Mouse (Mus musculus): ENCODE data around the gene Ulk4.
"Not testable (repeated sequence)": the region's sequence is repeated elsewhere in the genome, so short reads cannot be mapped to it uniquely, and the experiment has no call there.

Gene Ulk4

DNA sequence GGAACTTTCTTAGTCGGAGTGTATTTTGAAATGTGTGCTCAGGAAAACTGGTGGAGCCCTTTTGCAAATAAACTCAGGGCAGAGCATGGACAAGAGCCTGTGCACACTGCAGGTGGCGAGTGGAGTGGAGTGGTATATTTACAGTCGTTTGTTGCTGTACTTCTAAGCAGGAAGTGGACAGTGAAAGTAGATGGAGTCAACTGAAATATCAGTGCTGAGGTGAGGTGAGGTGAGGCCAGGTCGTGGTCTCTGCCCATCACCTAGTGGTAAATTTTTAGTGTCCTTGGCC, 341.4 kb downstream of the Ulk4 start:
- no peak for DNase-seq (ENCODE audit: low read depth, low spot score)

DNA sequence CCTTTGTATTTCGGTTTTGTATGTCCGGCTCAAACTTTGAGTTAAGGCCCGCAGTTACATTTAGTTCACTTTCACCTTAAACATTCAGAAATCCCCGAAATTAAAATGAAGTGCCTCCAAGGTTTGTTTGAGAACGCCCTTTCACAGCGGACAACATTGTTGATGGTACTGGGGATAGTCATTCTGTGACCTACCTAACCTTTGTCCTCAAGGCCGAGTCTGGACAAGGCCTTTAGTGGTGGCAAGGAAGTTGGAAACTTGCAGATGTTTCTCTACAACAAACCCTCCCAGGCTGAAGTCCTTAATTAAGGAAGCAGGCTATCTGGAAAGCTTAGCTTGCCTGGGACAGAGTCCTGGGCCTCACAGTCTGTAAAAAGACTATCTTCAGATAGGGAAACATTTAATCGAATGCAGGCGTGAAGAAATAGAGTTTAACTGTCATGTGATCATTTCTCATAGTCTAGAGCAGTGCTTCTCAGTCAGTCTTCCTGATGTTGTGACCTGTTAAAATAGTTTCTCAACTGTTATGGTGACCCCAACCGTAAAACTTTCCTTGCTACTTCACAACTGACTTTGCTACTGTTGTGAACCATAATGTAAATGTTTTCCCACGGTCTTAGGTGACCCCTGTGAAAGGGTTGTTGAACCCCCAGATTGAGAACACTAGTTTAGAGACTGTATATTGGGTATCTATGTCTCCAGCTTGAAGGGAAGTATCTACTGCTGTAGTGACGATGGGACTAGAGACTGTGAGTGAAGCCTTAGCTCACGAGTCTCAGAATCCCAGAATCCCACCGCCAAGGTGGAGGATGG, 342.0 kb downstream of the Ulk4 start:
- no peak for DNase-seq (ENCODE audit: low read depth, low spot score)

DNA sequence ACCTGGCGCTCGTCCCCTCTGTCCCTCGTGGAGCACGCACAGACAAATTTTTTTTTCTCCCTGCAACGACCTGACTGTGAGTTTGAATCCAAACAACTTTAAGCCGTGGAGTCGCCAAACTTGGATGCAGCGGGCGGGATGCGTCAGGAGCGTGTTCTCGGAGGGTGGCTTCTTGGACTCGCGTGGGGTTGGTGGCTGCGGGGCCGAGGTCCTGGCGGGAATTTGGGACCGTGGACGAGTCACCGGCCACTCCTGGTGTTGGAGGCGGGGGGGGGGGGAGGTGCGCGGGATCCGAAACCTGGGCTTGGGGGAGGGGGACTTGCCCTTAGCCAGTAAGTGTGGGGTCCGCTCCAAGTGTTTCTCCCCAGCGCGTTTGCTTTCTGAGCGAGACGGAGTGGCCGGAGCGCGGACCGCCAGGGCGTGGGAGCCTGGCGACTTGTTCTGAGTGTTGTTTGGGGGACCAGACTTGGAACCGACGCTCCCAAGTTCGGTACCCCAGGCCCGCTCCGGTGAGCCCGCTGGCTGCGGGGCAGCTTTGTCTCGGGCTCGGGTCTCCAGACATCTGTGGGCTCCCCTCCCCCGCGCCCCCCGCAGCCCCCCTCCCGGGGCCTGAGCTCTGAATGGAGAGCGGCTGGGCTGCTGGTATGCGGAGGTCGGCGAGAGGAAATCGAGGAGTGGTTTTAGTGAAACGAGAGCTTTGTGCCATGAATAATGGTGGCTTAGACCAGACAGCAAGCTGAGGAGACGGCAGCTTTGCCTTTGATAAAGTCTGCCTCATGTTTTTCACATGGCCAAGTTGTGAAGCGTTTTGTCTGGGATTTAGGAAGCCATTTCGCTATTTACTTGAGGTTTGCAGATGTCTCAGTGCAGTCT, 342.9 kb downstream of the Ulk4 start:
- DNase-seq (ENCODE audit: low read depth, low spot score) = no peak

- DNase-seq (ENCODE audit: low read depth, low spot score) = no peak
Observed at GRCm38 (mm10) chr9:120933587-120933885, 343.5 kb downstream of the Ulk4 start.

- peak; percentile 79 for DNase-seq (ENCODE audit: low read depth, low spot score)
Observed at GRCm38 (mm10) chr9:120932797-120933586, 344.0 kb downstream of the Ulk4 start.

GRCm38 (mm10) chr9:120932371-120932770, 344.6 kb downstream of the Ulk4 start:
- no peak for DNase-seq (ENCODE audit: low read depth, low spot score)

DNA sequence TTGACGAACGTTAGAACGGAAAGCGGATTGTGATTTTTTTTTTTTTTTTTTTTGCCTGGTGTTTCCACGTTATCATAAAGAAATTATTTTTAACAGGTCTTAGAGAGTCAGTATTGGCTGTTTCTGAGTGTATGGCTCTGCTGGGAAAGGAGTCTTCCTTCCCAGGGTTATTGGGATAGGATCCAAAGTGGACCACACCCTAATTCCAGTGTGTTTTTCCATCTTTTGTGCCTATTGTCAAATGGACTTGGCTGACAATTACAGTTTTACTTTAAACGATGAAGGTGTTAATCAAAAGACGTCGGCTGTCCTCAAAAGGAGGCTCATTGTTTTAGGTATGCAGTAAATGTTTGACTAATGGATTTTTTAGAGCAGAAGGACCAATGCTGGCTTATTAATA, 346.2 kb downstream of the Ulk4 start:
- no peak for DNase-seq (ENCODE audit: low read depth, low spot score)

GRCm38 (mm10) chr9:120930021-120930420, 347.0 kb downstream of the Ulk4 start:
- no peak for DNase-seq (ENCODE audit: low read depth, low spot score)

DNA sequence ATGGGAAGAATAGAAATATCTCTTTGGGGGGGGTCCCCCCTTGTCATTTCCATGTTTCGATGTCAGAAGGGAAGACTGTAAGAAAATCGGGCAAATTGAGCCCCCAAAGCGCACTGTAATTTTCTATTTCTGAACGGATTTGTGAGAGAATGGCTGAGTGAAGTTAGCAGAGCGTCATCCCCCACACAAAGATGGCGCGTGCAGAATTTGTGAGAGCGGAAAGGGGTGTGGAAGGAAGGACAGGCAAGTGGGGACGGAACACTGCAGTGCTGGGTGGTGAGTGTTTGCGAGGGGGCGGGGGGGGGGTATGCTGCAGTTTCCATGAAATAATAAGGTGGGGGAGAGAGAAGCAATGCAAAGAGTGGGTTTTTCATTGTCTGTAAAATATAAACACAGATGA, 347.9 kb downstream of the Ulk4 start, which contains the start of gene Ctnnb1:
TSS of gene Ctnnb1 (plus strand) at position 136 of the 400 bp plus-strand sequence.
- no peak for DNase-seq (ENCODE audit: low read depth, low spot score)

DNA sequence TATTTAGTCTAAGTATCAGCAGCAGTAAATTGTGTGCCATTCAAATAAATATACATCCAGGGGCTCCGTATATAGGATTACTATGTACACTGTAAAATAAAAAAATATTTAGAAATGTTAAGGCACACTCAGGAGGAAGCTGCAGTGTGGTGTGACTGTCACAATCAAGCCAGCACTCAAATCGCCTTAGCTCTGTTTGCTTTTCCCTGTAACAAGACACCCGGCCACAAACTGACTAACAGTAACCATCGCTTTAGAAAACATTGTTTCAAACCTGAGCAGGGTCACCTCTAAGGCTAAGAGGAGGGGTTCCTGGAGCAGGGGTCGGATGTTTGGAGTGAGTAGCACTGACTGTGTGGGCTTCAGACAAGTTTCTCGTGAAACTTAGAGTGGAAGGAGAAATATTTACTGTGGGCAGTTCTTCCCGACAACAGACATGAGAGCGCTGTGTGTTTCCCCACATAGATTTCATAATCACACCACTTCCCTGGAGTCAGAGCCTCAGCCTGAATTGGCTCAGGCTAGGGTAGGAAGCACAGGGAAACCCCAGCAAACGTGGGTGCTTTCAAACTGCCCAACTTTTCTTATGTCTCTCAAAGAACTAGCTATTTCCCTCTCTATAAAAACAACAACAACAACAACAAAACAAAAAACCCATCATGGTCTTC, 349.9 kb downstream of the Ulk4 start:
- no peak for DNase-seq (ENCODE audit: low read depth, low spot score)

DNA sequence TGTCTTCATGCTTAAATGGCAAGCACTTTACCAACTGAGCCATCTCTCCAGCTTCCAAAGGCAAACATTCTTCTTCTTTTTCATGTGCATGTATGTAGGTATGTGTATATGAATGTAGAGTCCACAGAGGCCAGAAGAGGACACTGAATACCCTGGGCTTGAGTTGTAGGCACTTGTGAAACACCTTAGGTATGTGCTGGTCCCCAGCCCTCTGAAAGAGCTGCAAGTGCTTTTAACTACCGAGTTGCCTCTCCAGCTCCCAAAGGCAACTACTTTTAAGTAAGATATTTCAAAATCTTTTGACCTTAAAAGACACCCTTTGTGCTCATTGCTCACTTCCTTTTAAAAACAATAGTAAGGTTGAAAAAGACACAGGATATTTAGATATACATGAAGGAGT, 350.9 kb downstream of the Ulk4 start:
- no peak for DNase-seq (ENCODE audit: low read depth, low spot score)

DNA sequence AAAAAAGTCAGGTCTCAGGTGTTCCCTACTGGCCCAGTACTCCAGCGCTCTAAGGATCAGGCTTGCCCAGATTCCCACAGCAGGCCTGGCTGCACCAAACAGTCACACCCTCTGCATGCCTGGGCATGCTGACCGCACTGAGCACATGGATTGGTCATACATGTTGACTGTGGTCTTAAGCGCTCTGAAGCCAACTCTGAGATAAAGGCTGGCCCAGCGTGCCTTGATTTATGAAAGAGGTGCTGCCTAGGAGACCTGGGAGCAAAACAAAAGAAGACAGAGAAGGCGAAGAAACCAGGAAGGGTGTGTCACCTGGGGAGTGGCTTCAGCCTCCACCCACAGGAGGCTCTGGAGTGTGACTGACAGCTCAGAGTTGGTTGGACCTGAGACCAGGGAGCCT, 357.9 kb downstream of the Ulk4 start:
- peak; percentile 55 for DNase-seq (ENCODE audit: low read depth, low spot score)

DNA sequence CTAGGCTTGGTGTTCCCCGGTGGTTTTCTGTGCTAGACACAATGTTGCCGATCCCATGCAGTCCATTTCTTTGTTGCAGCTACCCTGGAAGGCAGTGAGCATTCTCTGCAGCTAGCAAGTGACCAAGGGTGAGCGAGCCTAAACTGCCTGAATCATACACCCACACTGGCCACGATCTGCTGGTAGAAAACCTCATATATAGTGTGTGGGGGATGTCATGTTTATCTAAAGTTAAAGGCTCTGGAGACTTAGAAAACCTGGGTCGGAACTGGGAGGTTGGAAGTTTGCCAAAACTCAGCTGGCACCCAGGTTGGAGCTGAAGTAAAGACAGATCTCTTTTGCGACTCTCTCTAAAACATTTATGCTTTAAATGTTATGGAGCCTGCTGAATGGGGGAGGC, 358.4 kb downstream of the Ulk4 start:
- no peak for DNase-seq (ENCODE audit: low read depth, low spot score)

- no peak for DNase-seq (ENCODE audit: low read depth, low spot score)
Observed at GRCm38 (mm10) chr9:120918211-120918610, 358.8 kb downstream of the Ulk4 start.

- DNase-seq (ENCODE audit: low read depth, low spot score) = not testable (repeated sequence)
Observed at GRCm38 (mm10) chr9:120917619-120918018, 359.4 kb downstream of the Ulk4 start.

DNA sequence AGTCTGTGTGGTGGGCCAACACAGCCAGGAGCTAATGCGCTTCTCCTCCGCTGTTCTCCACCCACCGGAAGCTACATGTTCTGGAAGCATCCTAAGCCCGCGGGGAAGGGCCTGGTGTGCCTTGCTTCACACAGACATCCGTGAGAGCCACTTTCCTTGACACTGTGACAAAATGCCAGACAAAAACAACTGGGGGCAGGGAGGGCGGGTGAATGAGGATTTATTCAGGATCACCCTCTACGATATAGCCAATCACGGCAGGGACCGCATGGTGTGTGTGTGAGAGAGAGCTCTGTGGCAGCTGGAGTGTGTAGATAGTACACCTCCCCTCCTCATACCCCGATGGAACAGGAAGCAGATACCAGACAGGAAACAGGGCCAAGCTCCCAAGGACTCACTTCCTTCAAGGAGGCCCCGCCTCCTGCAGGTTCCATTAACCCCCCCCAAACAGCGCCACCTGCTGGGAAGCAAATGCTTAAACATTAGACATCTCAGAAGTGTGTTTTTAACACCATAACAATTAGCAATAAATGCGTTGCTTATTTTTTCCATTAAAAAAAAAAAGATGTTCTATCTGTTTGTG, 362.0 kb downstream of the Ulk4 start:
- peak; percentile 50 for DNase-seq (ENCODE audit: low read depth, low spot score)

DNA sequence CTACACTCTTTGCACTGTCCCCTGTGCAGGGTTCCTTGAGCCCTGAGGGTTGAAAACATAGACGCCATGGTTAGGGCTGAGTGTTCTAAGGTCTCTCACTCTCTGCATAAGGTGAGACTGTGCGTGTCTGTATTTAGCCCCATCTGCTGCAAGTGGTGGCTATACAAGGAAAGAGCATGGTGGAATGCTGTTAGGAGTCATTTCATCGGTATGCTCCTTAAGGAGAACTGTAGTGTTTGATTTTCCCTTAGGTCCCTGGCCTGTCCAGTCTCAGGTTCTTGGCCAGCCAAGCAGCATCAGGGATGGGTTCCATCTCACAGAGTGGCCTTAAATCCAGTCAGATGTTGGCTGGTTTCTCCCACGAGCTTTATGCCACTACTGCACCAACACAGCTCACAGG, 362.6 kb downstream of the Ulk4 start:
- no peak for DNase-seq (ENCODE audit: low read depth, low spot score)

DNA sequence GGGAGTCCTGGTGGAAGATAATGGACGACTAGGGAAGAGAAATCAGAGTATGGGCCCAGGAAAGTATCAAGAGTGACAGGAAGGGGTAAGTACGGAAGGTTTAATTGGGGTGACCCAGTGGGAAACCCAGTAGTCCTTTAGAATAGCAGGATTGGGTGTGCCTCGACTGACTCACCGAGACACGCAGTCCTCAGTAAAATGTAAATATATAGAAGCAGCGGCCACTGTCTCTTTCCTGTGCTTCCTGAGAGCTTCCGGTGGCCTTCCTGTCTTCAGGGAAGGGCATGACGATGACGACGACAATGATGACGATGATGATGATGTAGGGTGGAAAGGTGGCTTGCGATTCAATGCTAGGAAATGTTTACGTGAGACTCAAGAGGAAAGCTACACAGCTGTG, 363.8 kb downstream of the Ulk4 start:
- DNase-seq (ENCODE audit: low read depth, low spot score) = no peak

- DNase-seq (ENCODE audit: low read depth, low spot score) = no peak
Observed at GRCm38 (mm10) chr9:120908461-120908860, 368.5 kb downstream of the Ulk4 start.
